Mouse (Mus musculus): ENCODE results near the gene Fam72a.

Gene Fam72a

GRCm38 (mm10) chr1:131580389-131580788 is 52.7 kb downstream of the Fam72a start:
- DNase-seq (ENCODE audit: low spot score): no peak

- no peak for DNase-seq (ENCODE audit: low spot score)
These were observed 55.9 kb downstream of the Fam72a start for GRCm38 (mm10) chr1:131583598-131583997.

GRCm38 (mm10) chr1:131586836-131587235 is 59.1 kb downstream of the Fam72a start:
- no peak for DNase-seq (ENCODE audit: low spot score)

Data from urinary bladder, postnatal 14 days (tissue).